Mouse (Mus musculus) liver, adult 2 months (tissue): ENCODE measurements around the gene Paqr4.
A peak's percentile ranks its signal among the peaks of the same experiment; 100 is the strongest.

Source experiments
- CTCF ChIP-seq: fragments of 200-500 bp; IDR thresholded peaks from 2 replicates; pipeline ENCODE4 v1.5.1; 2011; ENCODE audit warnings: low read depth, low read length, control low read depth
- POLR2A ChIP-seq: fragments of 200-500 bp; IDR thresholded peaks from 2 replicates; pipeline ENCODE4 v1.6.1; 2011; ENCODE audit warnings: low read length, control low read depth; ENCODE audit not compliant: insufficient read depth; ENCODE audit errors: extremely low read depth

- peak; percentile 50 for TF ChIP-seq CTCF
- TF ChIP-seq POLR2A = no peak
Observed at GRCm38 (mm10) chr17:23748631-23749391, 8.1 kb upstream of the Paqr4 start.
